Mouse (Mus musculus) lung, embryonic 16.5 days (tissue): ENCODE measurements around the gene Nkd1. TPM values are rescaled to one million over a fixed set of nuclear protein-coding genes. Genes with fewer than 3 reads are reported as not detected.
A peak's percentile ranks its signal among the peaks of the same experiment; 100 is the strongest.

Experiments used
- ATAC-seq: fragments of 200-750 bp; cut with Nextera tagmentation; 2 replicates; pipeline ENCODE4 v1.8.0; 2017; ENCODE audit warnings: low read depth, mild to moderate bottlenecking, moderate library complexity
- H3K27ac ChIP-seq: fragments of 300-500 bp; sonication (generic); 2 replicates; pipeline ENCODE4 v1.5.1; 2014; ENCODE audit warnings: mild to moderate bottlenecking, control low read depth, low read length
- H3K27me3 ChIP-seq: fragments of 300-500 bp; sonication (generic); 2 replicates; pipeline ENCODE4 v1.6.1; 2014; ENCODE audit warnings: low read depth, low read length, mixed read lengths; ENCODE audit not compliant: control insufficient read depth, insufficient read depth
- H3K36me3 ChIP-seq: fragments of 300-500 bp; sonication (generic); 2 replicates; pipeline ENCODE4 v1.6.1; 2014; ENCODE audit warnings: low read length; ENCODE audit not compliant: control insufficient read depth, insufficient read depth
- H3K4me1 ChIP-seq: fragments of 300-500 bp; sonication (generic); replicated peaks from 2 replicates; pipeline ENCODE4 v1.6.1; 2014; ENCODE audit warnings: low read length, mixed read lengths; ENCODE audit not compliant: control insufficient read depth, insufficient read depth
- H3K4me2 ChIP-seq: fragments of 300-500 bp; sonication (generic); 2 replicates; pipeline ENCODE4 v1.6.1; 2014; ENCODE audit warnings: low read depth, low read length, control low read depth
- H3K4me3 ChIP-seq: fragments of 300-500 bp; sonication (generic); 2 replicates; pipeline ENCODE4 v1.5.1; 2014; ENCODE audit warnings: mild to moderate bottlenecking, low read length, control low read depth
- H3K9ac ChIP-seq: fragments of 300-500 bp; sonication (generic); 2 replicates; pipeline ENCODE4 v1.6.1; 2014; ENCODE audit warnings: low read length, control low read depth
- H3K9me3 ChIP-seq: fragments of 300-500 bp; sonication (generic); 2 replicates; pipeline ENCODE4 v1.6.1; 2016; ENCODE audit warnings: low read length; ENCODE audit not compliant: control insufficient read depth
- WGBS: fragments of 180-500 bp; shearing (Covaris S2); extraction: QIAGEN DNeasy Blood & Tissue Kit; methylation state at CpG from one replicate; pipeline ENCODE4 v1.1.7; 2014; 5-methylcytosine and 5-hydroxymethylcytosine counted together
- polyA plus RNA-seq: library from polyadenylated mRNA; unstranded; fragments of >200 nt; fragmentation: Nextera tagmentation; extraction: Ambion mirVana; gene quantifications from 2 replicates; pipeline ENCODE4 v1.2.1, GENCODE M21; 2015

The Nkd1 gene
- polyA plus RNA-seq, 1 experiment from 2014 or later = 49.6 TPM

GRCm38 (mm10) chr8:88599491-88599890, 78.3 kb downstream of the Nkd1 start:
- no peak for ATAC-seq

GRCm38 (mm10) chr8:88603446-88603989, 82.4 kb downstream of the Nkd1 start:
- no peaks in the 10 kb centered on the region for H3K36me3 ChIP-seq
- peak overlapping the region; percentile 7; the same call in 1 of the 2 replicates for H3K4me3 ChIP-seq
- no peak overlapping the region for H3K9ac ChIP-seq
- WGBS = 15% methylated on average over 10 of the region's 10 CpGs
- peaks cover 26% of the 10 kb centered on the region for H3K4me1 ChIP-seq
- peak overlapping the region; percentile 53 for H3K27ac ChIP-seq
- H3K9me3 ChIP-seq = peaks cover 2% of the 10 kb centered on the region; the same call in 1 of the 2 replicates
- H3K27me3 ChIP-seq = no peaks in the 10 kb centered on the region
- H3K4me2 ChIP-seq = peak overlapping the region; percentile 36
- peak; percentile 10; the same call in 1 of the 2 replicates for ATAC-seq

More at GRCm38 (mm10) chr8:88599491-88599890, 78.3 kb downstream of the Nkd1 start:
- no peak overlapping the region for H3K27ac ChIP-seq
- H3K4me1 ChIP-seq = peaks cover 15% of the 10 kb centered on the region
- no peaks in the 10 kb centered on the region for H3K36me3 ChIP-seq
- H3K4me3 ChIP-seq = no peak overlapping the region
- H3K9ac ChIP-seq = no peak overlapping the region
- WGBS = 82% methylated on average over 7 of the region's 7 CpGs
- no peaks in the 10 kb centered on the region for H3K27me3 ChIP-seq
- H3K4me2 ChIP-seq = no peak overlapping the region
- H3K9me3 ChIP-seq = peaks cover 2% of the 10 kb centered on the region; the same call in 1 of the 2 replicates

GRCm38 (mm10) chr8:88604065-88605038, 83.2 kb downstream of the Nkd1 start:
- Histone ChIP-seq H3K27ac (peak overlapping the region; percentile 65), H3K9ac (no peak overlapping the region), H3K4me3 (peak overlapping the region; percentile 7; the same call in 1 of the 2 replicates), H3K4me1 (peaks cover 23% of the 10 kb centered on the region), H3K9me3 (peaks cover 2% of the 10 kb centered on the region; the same call in 1 of the 2 replicates), H3K4me2 (peak overlapping the region; percentile 36), H3K27me3 (no peaks in the 10 kb centered on the region), H3K36me3 (no peaks in the 10 kb centered on the region)
- peak; percentile 92 for ATAC-seq
- 6% methylated on average over 19 of the region's 20 CpGs for WGBS

- peak; percentile 21 for ATAC-seq
- H3K9me3 ChIP-seq = peaks cover 2% of the 10 kb centered on the region; the same call in 1 of the 2 replicates
- no peak overlapping the region for H3K4me3 ChIP-seq
- 22% methylated on average over 13 of the region's 13 CpGs for WGBS
- no peaks in the 10 kb centered on the region for H3K36me3 ChIP-seq
- H3K9ac ChIP-seq = peak overlapping the region; percentile 14; the same call in 1 of the 2 replicates
- H3K27me3 ChIP-seq = no peaks in the 10 kb centered on the region
- 0 out of 2 replicates have a peak overlapping the region, but pooled peaks have one; percentile 18 for H3K27ac ChIP-seq
- peaks cover 23% of the 10 kb centered on the region for H3K4me1 ChIP-seq
- H3K4me2 ChIP-seq = no peak overlapping the region
These were observed 84.3 kb downstream of the Nkd1 start for GRCm38 (mm10) chr8:88605361-88606040.

- Histone ChIP-seq H3K9me3 (no peaks in the 10 kb centered on the region), H3K27me3 (no peaks in the 10 kb centered on the region), H3K9ac (no peak overlapping the region), H3K4me1 (peaks cover 17% of the 10 kb centered on the region), H3K4me3 (no peak overlapping the region), H3K27ac (no peak overlapping the region), H3K4me2 (no peak overlapping the region), H3K36me3 (no peaks in the 10 kb centered on the region)
- no peak for ATAC-seq
- 81% methylated on average over 8 of the region's 8 CpGs for WGBS
These were observed 87.9 kb downstream of the Nkd1 start for GRCm38 (mm10) chr8:88609036-88609435.

- no peaks in the 10 kb centered on the region for H3K9me3 ChIP-seq
- ATAC-seq = no peak
- peaks cover 6% of the 10 kb centered on the region for H3K4me1 ChIP-seq
- no peaks in the 10 kb centered on the region for H3K36me3 ChIP-seq
- no peak overlapping the region for H3K9ac ChIP-seq
- H3K4me2 ChIP-seq = no peak overlapping the region
- H3K4me3 ChIP-seq = no peak overlapping the region
- WGBS = 64% methylated on average over 6 of the region's 6 CpGs
- no peak overlapping the region for H3K27ac ChIP-seq
- no peaks in the 10 kb centered on the region for H3K27me3 ChIP-seq
These were observed 89.1 kb downstream of the Nkd1 start for GRCm38 (mm10) chr8:88610271-88610670.

- Histone ChIP-seq H3K4me3 (no peak overlapping the region), H3K4me1 (no peaks in the 10 kb centered on the region; the same call in 1 of the 2 replicates), H3K9ac (no peak overlapping the region), H3K27ac (no peak overlapping the region), H3K4me2 (no peak overlapping the region), H3K9me3 (no peaks in the 10 kb centered on the region), H3K27me3 (no peaks in the 10 kb centered on the region), H3K36me3 (no peaks in the 10 kb centered on the region)
- 46% methylated on average over 5 of the region's 5 CpGs for WGBS
- ATAC-seq = no peak
These were observed 93.8 kb downstream of the Nkd1 start for GRCm38 (mm10) chr8:88614981-88615380.

- 41% methylated on average over 5 of the region's 5 CpGs for WGBS
- H3K27me3 ChIP-seq = no peaks in the 10 kb centered on the region
These were observed 97.5 kb downstream of the Nkd1 start for GRCm38 (mm10) chr8:88618612-88619011.

More at GRCm38 (mm10) chr8:88618612-88619011, 97.5 kb downstream of the Nkd1 start:
- no peak for ATAC-seq
- Histone ChIP-seq H3K27ac (no peak overlapping the region), H3K4me1 (peaks cover 4% of the 10 kb centered on the region; the same call in 1 of the 2 replicates), H3K36me3 (no peaks in the 10 kb centered on the region), H3K4me2 (no peak overlapping the region), H3K9ac (no peak overlapping the region), H3K4me3 (no peak overlapping the region), H3K9me3 (no peaks in the 10 kb centered on the region)
